Mouse (Mus musculus) ES-Bruce4 (cell line): Measurements from ENCODE around the gene Morn1.

Experiments
- CTCF ChIP-seq: IDR thresholded peaks from one replicate; pipeline ENCODE4 v1.8.1; 2011; ENCODE audit warnings: low read depth, low read length
- EP300 ChIP-seq: IDR thresholded peaks from 2 replicates; pipeline ENCODE4 v1.6.1; 2011; ENCODE audit warnings: low read depth, low read length; ENCODE audit not compliant: insufficient read depth
- POLR2A ChIP-seq: IDR thresholded peaks from one replicate; pipeline ENCODE4 v1.8.1; 2011; ENCODE audit warnings: low read length; ENCODE audit not compliant: insufficient read depth

DNA sequence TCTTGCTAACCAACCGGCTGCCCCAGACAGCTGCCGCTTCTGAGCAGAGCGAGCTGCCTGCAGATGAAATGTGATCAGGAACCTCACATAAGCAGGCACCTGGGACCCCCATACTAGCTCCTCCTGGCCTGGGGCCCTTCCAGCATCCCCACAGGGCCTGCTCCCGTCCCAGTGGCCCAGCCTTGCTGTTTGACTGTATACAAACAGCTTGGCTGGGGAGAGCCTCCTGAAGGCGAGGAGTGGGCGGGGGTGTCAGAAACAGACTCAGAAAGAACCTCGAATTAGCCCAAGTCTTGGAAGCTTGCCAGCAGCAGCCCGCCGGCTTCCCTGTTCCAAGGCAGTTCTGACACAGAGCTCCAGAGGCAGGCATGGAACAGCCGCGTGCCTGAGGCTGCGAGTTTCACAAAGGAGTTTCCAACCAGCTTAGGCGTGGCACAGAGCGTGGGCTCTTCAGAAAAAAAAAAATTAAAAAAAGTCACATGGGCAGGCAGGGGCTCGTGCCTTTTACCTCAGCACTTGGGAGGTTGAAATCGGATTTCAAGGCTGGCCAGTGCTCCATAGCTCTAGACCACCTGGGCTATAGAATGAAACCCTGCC, 36.2 kb downstream of the Morn1 start:
- TF ChIP-seq CTCF (no peak), EP300 (no peak), POLR2A (no peak)
